Mouse (Mus musculus) bone marrow, adult 2 months (tissue): Measurements from ENCODE around the gene Copz1.

Experiments
- CTCF ChIP-seq: fragments of 200-500 bp; IDR thresholded peaks from 2 replicates; pipeline ENCODE4 v1.5.1; 2011; ENCODE audit warnings: low read length, control low read depth; ENCODE audit not compliant: control insufficient read depth, insufficient read depth
- POLR2A ChIP-seq: fragments of 200-500 bp; IDR thresholded peaks from 2 replicates; pipeline ENCODE4 v1.6.1; 2011; ENCODE audit warnings: low read depth, mild to moderate bottlenecking, control low read depth, low read length, borderline replicate concordance; ENCODE audit not compliant: control insufficient read depth

DNA sequence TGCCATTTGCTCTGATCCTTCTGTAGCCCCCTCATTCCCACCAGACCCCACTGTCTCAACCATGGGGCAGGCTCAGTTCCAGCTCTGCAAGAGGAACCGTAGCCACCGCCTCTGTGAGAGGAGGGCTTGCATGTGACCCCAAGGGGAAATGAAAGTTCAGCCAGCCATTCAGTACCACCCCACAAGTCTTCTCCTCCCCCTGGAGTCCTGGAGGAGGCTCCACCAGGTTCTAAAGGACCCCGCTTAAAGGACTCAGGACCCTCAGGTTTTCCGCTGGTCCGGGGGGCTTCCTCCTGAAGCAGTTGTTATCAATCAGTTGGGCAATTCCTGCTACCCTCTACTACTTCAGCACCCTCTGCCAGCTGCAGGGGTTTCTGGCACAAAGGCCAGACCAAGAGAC, 61.2 kb downstream of the Copz1 start:
- TF ChIP-seq POLR2A (no peak), CTCF (no peak)
